Mouse (Mus musculus) neural tube, embryonic 15.5 days (tissue): Measurements from ENCODE around the gene Gm45623. TPM values are rescaled to one million over a fixed set of nuclear protein-coding genes. Genes with fewer than 3 reads are reported as not detected.

Experiments used
- ATAC-seq: fragments of 200-750 bp; cut with Nextera tagmentation; 2 replicates; pipeline ENCODE4 v1.8.0; 2017; ENCODE audit warnings: mild to moderate bottlenecking, moderate TSS enrichment, moderate library complexity; ENCODE audit not compliant: low FRiP score
- H3K27ac ChIP-seq: fragments of 300-500 bp; sonication (generic); replicated peaks from 2 replicates; pipeline ENCODE4 v1.5.1; 2015; ENCODE audit warnings: mild to moderate bottlenecking, inconsistent platforms
- H3K27me3 ChIP-seq: fragments of 300-500 bp; sonication (generic); replicated peaks from 2 replicates; pipeline ENCODE4 v1.6.1; 2015; ENCODE audit warnings: inconsistent platforms
- H3K36me3 ChIP-seq: fragments of 300-500 bp; sonication (generic); 2 replicates; pipeline ENCODE4 v1.6.1; 2015; ENCODE audit warnings: inconsistent platforms
- H3K4me1 ChIP-seq: fragments of 300-500 bp; sonication (generic); 2 replicates; pipeline ENCODE4 v1.6.1; 2015; ENCODE audit warnings: inconsistent platforms
- H3K4me2 ChIP-seq: fragments of 300-500 bp; sonication (generic); 2 replicates; pipeline ENCODE4 v1.6.1; 2015; ENCODE audit warnings: inconsistent platforms, mild to moderate bottlenecking, moderate library complexity
- H3K4me3 ChIP-seq: fragments of 300-500 bp; sonication (generic); replicated peaks from 2 replicates; pipeline ENCODE4 v1.5.1; 2015; ENCODE audit warnings: mild to moderate bottlenecking, inconsistent platforms
- H3K9ac ChIP-seq: fragments of 300-500 bp; sonication (generic); replicated peaks from 2 replicates; pipeline ENCODE4 v1.6.1; 2015; ENCODE audit warnings: mild to moderate bottlenecking, inconsistent platforms
- H3K9me3 ChIP-seq: fragments of 300-500 bp; sonication (generic); replicated peaks from 2 replicates; pipeline ENCODE4 v1.6.1; 2016; ENCODE audit warnings: inconsistent platforms
- WGBS: fragments of 180-500 bp; shearing (Covaris S2); methylation state at CpG from one replicate; pipeline ENCODE4 v1.1.7; 2015; ENCODE audit warnings: mixed read lengths; 5-methylcytosine and 5-hydroxymethylcytosine counted together
- polyA plus RNA-seq: library from polyadenylated mRNA; unstranded; fragments of >200 nt; fragmentation: Nextera tagmentation; extraction: Ambion mirVana; gene quantifications from 2 replicates; pipeline ENCODE4 v1.2.1, GENCODE M21; 2015

Gm45623 gene
- polyA plus RNA-seq, 1 experiment from 2014 or later = 2.7 TPM

DNA sequence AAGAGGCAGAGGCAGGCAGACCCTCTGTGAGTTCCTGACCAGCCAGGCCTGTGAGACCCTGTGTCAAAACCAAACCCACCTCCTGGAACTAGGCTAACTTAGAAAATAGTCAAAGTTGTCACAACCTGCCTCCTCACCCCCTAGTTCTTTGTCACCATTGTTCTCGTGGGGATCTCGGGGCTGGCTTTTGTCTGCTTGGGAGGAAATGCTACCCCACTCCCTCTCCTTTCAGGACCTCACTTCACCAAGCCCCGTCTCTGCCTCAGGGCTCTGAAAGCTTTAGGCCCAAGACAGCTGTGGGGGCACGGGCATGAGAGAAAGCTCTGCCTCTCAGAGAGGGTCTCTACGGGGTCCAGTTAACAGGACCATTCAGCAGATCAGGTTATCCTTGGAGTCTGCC, 1.9 kb downstream of the Gm45623 start:
- H3K4me2 ChIP-seq = peak overlapping the region; percentile 83
- H3K4me3 ChIP-seq = peak overlapping the region; percentile 49
- no peaks in the 10 kb centered on the region for H3K36me3 ChIP-seq
- H3K27me3 ChIP-seq = peaks cover 55% of the 10 kb centered on the region
- H3K4me1 ChIP-seq = peaks cover 25% of the 10 kb centered on the region
- H3K9ac ChIP-seq = no peak overlapping the region
- H3K9me3 ChIP-seq = no peaks in the 10 kb centered on the region
- no peak overlapping the region for H3K27ac ChIP-seq
- 20% methylated on average over 5 of the region's 5 CpGs for WGBS
- no peak for ATAC-seq

DNA sequence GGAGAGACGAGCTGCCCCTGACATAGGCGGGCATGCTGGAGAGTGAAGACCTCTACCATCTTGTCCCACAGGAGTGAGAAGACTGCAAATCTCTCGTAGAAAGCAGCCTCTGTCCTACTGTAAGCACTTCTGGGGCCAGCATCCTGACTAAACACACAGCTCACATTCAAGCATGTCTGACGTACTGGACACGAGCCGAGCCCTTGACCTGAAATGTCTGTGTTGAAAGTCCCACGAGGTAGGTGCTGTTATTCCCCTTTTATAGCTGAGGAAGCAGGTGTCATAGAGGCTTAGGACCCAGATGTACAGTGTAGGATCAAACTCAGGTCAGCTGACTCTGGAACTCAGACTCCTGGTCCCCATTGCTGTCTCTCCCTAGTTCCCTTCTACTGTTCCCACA, 4.2 kb downstream of the Gm45623 start:
- no peak overlapping the region for H3K4me2 ChIP-seq
- ATAC-seq = no peak
- WGBS = 89% methylated on average over 7 of the region's 7 CpGs

DNA sequence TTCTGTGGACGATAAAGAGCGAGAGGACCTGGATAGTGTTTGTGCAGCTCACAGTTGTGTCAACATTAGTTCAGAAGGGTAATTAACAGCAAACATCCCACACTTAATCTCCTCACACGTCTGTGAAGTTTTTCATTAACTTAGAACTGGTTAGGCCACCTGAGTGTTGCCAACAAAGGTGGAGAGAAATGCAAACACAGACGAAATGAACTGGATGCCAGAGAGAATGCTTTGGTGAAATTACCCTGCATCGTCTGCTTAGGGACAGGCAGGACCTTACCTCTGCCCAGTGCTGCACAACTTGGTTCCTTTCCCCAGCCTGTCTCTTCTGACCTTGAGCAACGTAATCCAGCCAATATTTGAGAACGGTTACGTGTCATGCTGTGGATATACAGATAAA, 6.1 kb downstream of the Gm45623 start:
- H3K4me1 ChIP-seq = peaks cover 10% of the 10 kb centered on the region
- H3K9me3 ChIP-seq = no peaks in the 10 kb centered on the region
- 76% methylated on average over 8 of the region's 8 CpGs for WGBS
- H3K9ac ChIP-seq = no peak overlapping the region
- no peak for ATAC-seq
- no peak overlapping the region for H3K27ac ChIP-seq
- peaks cover 20% of the 10 kb centered on the region for H3K27me3 ChIP-seq
- no peak overlapping the region for H3K4me3 ChIP-seq
- H3K36me3 ChIP-seq = no peaks in the 10 kb centered on the region
- no peak overlapping the region for H3K4me2 ChIP-seq

More for the DNA sequence above, 4.2 kb downstream of the Gm45623 start:
- H3K9me3 ChIP-seq = no peaks in the 10 kb centered on the region
- no peak overlapping the region for H3K27ac ChIP-seq
- peaks cover 39% of the 10 kb centered on the region for H3K27me3 ChIP-seq
- no peak overlapping the region for H3K9ac ChIP-seq
- H3K4me1 ChIP-seq = peaks cover 25% of the 10 kb centered on the region
- H3K36me3 ChIP-seq = no peaks in the 10 kb centered on the region
- H3K4me3 ChIP-seq = no peak overlapping the region

DNA sequence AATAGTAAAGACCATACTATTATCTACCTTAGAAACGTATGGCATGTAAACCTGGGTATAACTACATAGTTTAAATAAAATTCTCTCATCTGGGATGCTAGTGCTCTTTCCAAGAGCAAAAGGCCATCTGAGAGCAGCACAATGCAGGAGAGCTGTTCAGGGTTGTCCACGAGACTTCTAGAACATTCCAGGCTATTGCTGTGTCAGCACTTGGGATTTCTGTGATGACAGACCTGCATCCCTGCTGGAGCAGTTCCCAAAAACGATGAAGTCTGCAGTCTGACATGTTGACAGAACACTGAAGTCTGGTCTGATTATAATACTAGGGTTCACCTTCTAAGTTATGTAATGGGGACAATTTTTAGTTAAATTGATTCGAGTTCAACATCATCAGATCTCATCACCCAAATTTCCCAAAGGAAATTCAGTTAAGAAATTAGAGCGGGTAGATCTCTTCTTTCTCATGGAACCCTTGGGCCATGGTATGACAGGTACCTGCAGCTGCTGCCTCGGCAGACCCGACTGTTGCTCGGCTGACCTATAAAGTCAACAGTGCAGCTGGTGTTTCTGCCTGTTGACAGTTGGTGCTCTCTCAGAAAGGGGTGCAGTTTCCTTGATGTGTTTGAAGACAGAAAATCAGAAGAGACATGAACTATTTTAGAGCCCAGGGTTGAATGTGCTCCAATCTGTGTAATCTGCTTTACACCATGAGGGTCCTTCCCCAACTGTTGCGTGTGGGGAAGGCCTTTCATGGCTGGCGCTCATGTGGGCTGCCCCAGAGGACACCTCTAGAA, 6.7 kb downstream of the Gm45623 start:
- peaks cover 4% of the 10 kb centered on the region; the same call in 1 of the 2 replicates for H3K4me1 ChIP-seq
- WGBS = 83% methylated on average over 10 of the region's 10 CpGs
- H3K9ac ChIP-seq = no peak overlapping the region
- H3K36me3 ChIP-seq = no peaks in the 10 kb centered on the region
- no peak overlapping the region for H3K4me3 ChIP-seq
- H3K27ac ChIP-seq = no peak overlapping the region
- no peak overlapping the region for H3K4me2 ChIP-seq
- H3K27me3 ChIP-seq = peaks cover 14% of the 10 kb centered on the region
- no peaks in the 10 kb centered on the region for H3K9me3 ChIP-seq
- ATAC-seq = no peak

DNA sequence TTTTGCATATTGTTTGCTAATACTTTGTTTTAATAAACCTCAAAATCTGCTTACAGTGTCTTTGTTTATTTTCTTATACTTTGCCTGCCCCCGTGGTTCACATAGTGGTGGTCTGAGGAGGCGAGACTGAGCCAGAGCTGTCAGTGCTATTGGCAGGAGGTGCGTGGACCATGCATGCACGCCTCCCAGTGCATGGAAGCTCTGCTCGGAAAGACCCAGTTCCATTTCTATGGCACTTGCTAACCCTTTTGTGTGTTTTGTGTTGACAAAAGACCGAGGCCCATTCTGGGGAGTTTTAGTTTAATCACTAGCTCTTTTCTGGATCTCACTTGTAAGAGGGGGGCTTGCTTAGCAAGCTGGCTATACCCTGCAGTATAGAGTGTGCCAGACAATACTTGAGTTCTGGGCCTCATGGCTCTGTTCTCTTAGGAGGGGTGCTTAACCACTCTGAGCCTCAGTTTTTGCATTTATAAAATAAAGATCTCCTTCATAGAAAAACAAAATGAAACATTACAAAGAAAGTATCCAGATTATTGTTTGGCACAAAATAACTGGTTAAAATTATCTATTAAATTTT, 11.2 kb downstream of the Gm45623 start:
- 69% methylated on average over 6 of the region's 6 CpGs for WGBS
- Histone ChIP-seq H3K4me3 (no peak overlapping the region), H3K9me3 (no peaks in the 10 kb centered on the region), H3K27me3 (no peaks in the 10 kb centered on the region), H3K9ac (no peak overlapping the region), H3K4me1 (no peaks in the 10 kb centered on the region), H3K36me3 (peaks cover 24% of the 10 kb centered on the region), H3K27ac (no peak overlapping the region), H3K4me2 (no peak overlapping the region)
- no peak for ATAC-seq

DNA sequence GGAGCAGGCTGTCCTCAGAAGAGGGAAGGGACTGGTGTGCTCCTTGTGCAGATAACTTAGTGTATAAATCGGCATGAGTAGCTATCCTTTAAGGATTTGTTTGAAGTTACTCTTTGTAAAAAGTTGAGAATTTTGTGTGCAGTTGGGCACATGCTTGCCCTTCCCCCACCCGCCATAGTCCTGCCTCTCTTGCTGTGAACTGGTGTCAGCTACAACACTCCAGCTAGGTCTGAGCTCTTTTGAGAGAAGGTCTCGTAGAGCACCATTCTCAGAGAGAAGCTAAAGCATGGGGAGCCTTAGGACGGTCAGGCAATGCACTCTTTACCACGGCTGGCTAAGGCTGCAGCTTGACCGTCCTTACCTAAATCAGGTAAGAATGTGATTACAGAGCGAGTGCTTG, 11.9 kb downstream of the Gm45623 start:
- WGBS = 92% methylated on average over 7 of the region's 7 CpGs
- no peak overlapping the region for H3K9ac ChIP-seq
- H3K4me1 ChIP-seq = no peaks in the 10 kb centered on the region
- H3K4me2 ChIP-seq = no peak overlapping the region
- peaks cover 29% of the 10 kb centered on the region for H3K36me3 ChIP-seq
- H3K4me3 ChIP-seq = no peak overlapping the region
- no peak overlapping the region for H3K27ac ChIP-seq
- ATAC-seq = no peak
- no peaks in the 10 kb centered on the region for H3K9me3 ChIP-seq
- no peaks in the 10 kb centered on the region for H3K27me3 ChIP-seq

DNA sequence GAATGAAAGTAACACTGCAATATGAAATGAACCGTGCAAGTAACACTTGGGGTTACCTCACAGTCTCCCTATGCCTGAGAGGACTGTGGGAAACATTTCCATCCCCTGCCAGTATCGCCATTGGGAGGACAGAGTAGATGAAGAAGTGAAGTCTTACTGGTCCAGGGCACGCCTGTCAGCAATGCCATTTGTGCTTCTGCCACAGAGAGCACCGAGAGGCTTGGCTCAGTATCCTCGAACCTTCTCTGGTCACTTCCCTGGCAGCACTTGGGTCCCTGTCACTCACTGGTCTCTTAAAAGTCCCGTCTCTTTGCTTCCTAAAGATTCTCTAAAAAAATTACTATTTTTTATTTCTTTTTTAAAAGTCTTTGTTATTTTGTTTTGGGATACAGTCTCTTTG, 13.1 kb downstream of the Gm45623 start:
- no peak overlapping the region for H3K9ac ChIP-seq
- peaks cover 38% of the 10 kb centered on the region for H3K36me3 ChIP-seq
- 93% methylated on average over 6 of the region's 6 CpGs for WGBS
- no peak overlapping the region for H3K27ac ChIP-seq
- H3K27me3 ChIP-seq = no peaks in the 10 kb centered on the region
- H3K4me1 ChIP-seq = no peaks in the 10 kb centered on the region
- H3K4me3 ChIP-seq = no peak overlapping the region
- no peaks in the 10 kb centered on the region for H3K9me3 ChIP-seq
- ATAC-seq = no peak
- no peak overlapping the region for H3K4me2 ChIP-seq

DNA sequence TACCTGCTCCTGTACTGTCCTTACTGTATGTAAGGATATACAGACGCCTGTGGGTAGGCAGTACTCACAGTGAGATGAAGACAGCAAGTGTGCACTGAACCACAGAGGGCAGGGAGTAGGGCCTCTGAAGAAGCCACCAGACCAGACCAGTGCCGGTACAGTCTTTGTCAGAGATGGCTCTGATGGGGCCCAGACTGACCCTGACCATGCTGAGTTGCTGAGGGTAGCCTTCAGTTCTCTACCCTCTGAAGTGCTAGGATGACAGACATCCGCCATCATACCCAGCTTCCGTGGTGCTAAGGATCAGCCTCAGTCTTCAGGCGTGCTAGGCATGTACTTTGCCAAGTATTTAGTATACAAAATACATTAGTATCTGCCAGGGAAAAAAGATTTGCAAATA, 14.1 kb downstream of the Gm45623 start:
- no peak for ATAC-seq
- Histone ChIP-seq H3K4me2 (no peak overlapping the region), H3K27ac (no peak overlapping the region), H3K9me3 (no peaks in the 10 kb centered on the region), H3K27me3 (no peaks in the 10 kb centered on the region), H3K36me3 (peaks cover 42% of the 10 kb centered on the region), H3K4me1 (no peaks in the 10 kb centered on the region), H3K4me3 (no peak overlapping the region), H3K9ac (no peak overlapping the region)
- 96% methylated on average over 5 of the region's 5 CpGs for WGBS

DNA sequence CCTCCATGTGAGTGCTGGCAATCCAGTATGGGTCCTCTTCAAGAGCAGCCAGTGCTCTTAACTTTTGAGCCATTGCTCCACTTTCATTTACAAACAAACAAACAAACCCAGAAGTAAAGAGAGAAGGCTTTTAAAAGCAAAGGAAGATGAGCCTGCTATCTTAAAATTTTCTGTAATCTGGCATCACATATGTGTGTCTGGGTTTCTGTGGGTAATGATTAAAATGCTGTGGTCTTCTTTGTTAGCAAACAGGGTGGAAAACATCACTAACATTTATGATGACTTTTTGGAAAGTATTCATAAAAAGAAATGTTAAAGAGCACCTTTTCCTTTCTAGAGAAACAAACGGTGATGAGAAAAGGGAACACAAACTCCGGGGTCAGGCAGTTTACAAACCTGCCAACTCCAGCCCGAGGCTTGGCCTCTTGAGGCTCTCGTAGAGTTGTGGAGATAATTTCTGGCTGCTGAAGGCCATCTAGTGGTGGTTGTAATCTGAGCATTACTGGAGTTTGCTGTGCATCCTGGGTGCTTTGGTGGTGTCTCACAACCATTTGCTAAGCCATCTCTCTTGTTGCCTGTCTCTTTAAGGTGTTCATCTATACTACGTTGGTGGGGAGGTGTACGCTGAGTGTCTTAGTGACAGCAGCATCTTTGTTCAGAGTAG, 18.3 kb downstream of the Gm45623 start:
- WGBS = 60% methylated on average over 6 of the region's 6 CpGs
- H3K9me3 ChIP-seq = no peaks in the 10 kb centered on the region
- H3K27me3 ChIP-seq = no peaks in the 10 kb centered on the region
- no peak overlapping the region for H3K27ac ChIP-seq
- H3K4me1 ChIP-seq = no peaks in the 10 kb centered on the region
- no peak overlapping the region for H3K9ac ChIP-seq
- peaks cover 72% of the 10 kb centered on the region for H3K36me3 ChIP-seq
- no peak overlapping the region for H3K4me2 ChIP-seq
- no peak overlapping the region for H3K4me3 ChIP-seq
- ATAC-seq = no peak

DNA sequence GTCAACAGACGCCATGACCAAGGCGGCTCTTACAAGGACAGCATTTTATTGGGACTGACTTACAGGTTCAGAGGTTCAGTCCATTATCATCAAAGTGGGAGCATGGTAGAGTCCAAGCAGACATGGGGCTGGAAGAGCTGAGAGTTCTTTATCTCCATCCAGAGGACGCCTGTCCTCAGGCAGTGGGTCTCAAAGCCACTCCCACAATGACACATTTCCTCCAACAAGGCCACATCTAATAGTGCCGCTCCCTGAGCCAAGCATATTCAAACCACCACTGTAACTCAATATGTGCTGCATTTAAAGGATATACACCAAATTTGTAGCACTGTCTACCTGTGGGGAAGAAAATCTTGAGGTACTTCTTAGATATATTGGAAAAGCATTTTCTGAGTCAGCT, 19.0 kb downstream of the Gm45623 start:
- H3K27me3 ChIP-seq = no peaks in the 10 kb centered on the region
- H3K4me1 ChIP-seq = no peaks in the 10 kb centered on the region
- ATAC-seq = no peak
- WGBS = 92% methylated on average over 4 of the region's 4 CpGs
- H3K27ac ChIP-seq = no peak overlapping the region
- no peak overlapping the region for H3K4me2 ChIP-seq
- peaks cover 73% of the 10 kb centered on the region for H3K36me3 ChIP-seq
- H3K9ac ChIP-seq = no peak overlapping the region
- H3K9me3 ChIP-seq = no peaks in the 10 kb centered on the region
- no peak overlapping the region for H3K4me3 ChIP-seq

DNA sequence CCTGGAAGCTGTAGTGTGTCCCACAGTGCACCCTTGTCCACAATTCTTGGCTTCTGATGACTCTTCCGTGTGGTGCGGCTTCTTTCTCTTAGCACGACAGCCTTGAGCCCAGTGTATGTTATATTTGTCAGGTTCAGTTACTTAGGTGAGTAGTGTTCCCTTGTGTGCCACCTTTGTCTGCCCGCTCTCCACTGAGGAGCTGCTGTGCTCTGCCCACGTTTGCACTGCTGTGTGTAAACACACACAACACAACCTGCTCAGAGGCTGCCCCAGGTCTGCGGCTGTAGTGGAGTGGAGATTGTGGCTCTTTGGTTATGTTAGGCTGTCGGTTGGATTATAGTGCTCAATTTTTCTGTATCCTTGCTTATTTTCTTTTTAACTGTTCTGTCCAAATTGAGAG, 24.6 kb downstream of the Gm45623 start:
- Histone ChIP-seq H3K4me1 (0 out of 2 replicates have a peak, but pooled peaks cover 8% of the 10 kb centered on the region), H3K36me3 (peaks cover 53% of the 10 kb centered on the region), H3K9ac (no peak overlapping the region), H3K4me2 (no peak overlapping the region), H3K9me3 (no peaks in the 10 kb centered on the region), H3K27ac (no peak overlapping the region), H3K27me3 (no peaks in the 10 kb centered on the region), H3K4me3 (no peak overlapping the region)
- 98% methylated on average over 7 of the region's 7 CpGs for WGBS
- no peak for ATAC-seq

DNA sequence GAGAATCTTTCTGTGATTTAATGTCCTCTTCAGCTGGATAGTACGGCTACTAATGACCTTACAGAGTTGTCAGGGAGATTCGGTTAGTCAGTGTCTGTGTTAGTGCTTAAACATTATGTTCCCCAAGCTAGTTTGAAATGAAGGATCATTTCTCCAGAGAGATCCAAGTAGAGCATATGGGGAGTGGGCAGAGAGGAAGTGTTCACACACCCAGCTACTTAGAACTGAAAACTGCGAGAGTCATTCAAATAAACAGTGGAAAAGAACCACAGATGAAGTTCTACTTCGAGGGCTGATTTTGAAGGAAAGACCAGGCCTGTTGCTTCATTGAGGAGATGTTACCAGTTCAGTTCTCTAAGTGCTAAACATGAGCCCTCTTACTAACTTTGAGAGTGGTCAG, 27.1 kb downstream of the Gm45623 start:
- 0 out of 2 replicates have a peak, but pooled peaks cover 11% of the 10 kb centered on the region for H3K4me1 ChIP-seq
- no peaks in the 10 kb centered on the region for H3K27me3 ChIP-seq
- no peak overlapping the region for H3K4me2 ChIP-seq
- no peak overlapping the region for H3K9ac ChIP-seq
- H3K9me3 ChIP-seq = no peaks in the 10 kb centered on the region
- no peak for ATAC-seq
- 77% methylated on average over 4 of the region's 4 CpGs for WGBS
- H3K4me3 ChIP-seq = no peak overlapping the region
- peaks cover 41% of the 10 kb centered on the region for H3K36me3 ChIP-seq
- H3K27ac ChIP-seq = no peak overlapping the region
